9 mouse cellular contexts compared by ENCODE assay signal in the genomic region with DNA sequence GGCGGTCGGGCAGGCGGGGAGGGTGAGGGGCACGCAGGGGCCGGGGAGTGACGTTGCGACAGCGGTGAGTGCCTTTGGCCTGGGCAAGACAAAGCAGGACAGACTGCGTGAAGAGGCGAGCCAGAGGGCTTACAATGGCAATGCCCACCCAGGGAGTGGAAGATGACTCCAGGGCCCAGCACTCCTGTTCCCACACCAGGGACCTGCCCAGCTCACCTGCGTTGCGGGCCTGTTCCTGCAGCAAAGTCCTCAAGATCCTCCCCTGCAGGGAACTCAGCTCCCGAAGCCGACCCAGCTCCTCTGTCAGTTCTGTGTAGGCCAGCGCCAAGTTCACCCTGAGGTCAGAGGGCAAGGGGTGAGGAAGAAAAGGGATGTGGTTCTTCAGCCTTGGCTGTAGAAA. TPM values are rescaled to one million over a fixed set of nuclear protein-coding genes. Genes with fewer than 3 reads are reported as not detected.
DNase-seq lines count a peak whose midpoint lies in the region; ATAC-seq lines count a peak whose summit lies in the region.
"Had no signal": no experiment of that assay in that cellular context is flagged by ENCODE, and none has a peak within 500 bp of the region (broad histone marks: within the 10 kb centered on the region; RNA-seq: fewer than 3 reads in every experiment).

No protein-coding gene starts in this region.

- H3K4me3 ChIP-seq in heart, embryonic 13.5 days: peak overlapping the region; percentile 55
- H3K4me3 ChIP-seq in embryonic facial prominence, embryonic 11.5 days (ENCODE audit: low read depth, low read length): peak overlapping the region; percentile 35
- H3K4me3 ChIP-seq in hindbrain, embryonic 15.5 days: peak overlapping the region; percentile 34
- peak overlapping the region; percentile 43 for H3K4me3 ChIP-seq in midbrain, embryonic 13.5 days (replicated peaks)

- no peak for ATAC-seq in heart, embryonic 13.5 days (ENCODE audit: extremely low read depth, insufficient number of reproducible peaks, low FRiP score, low TSS enrichment)
- ATAC-seq in embryonic facial prominence, embryonic 11.5 days (replicated peaks; ENCODE audit: insufficient number of reproducible peaks, low FRiP score, low TSS enrichment, low read depth): 0 out of 2 replicates have a peak, but pooled peaks have one; percentile 12
- no peak for ATAC-seq in hindbrain, embryonic 15.5 days (ENCODE audit: low FRiP score, low read depth)
- peak; percentile 5; the same call in 1 of the 2 replicates for ATAC-seq in midbrain, embryonic 13.5 days

- 17% methylated on average over 15 of the region's 15 CpGs for WGBS in heart, embryonic 13.5 days
- 12% methylated on average over 10 of the region's 15 CpGs for WGBS in embryonic facial prominence, embryonic 11.5 days
- 10% methylated on average over 15 of the region's 15 CpGs for WGBS in hindbrain, embryonic 15.5 days
- 7% methylated on average over 13 of the region's 15 CpGs for WGBS in midbrain, embryonic 13.5 days

- H3K4me1 ChIP-seq in heart, embryonic 13.5 days: peaks cover 15% of the 10 kb centered on the region
- H3K4me1 ChIP-seq in embryonic facial prominence, embryonic 11.5 days (ENCODE audit: control insufficient read depth, insufficient read depth, low read length): peaks cover 11% of the 10 kb centered on the region
- peaks cover 23% of the 10 kb centered on the region for H3K4me1 ChIP-seq in hindbrain, embryonic 15.5 days (replicated peaks)
- H3K4me1 ChIP-seq in midbrain, embryonic 13.5 days (replicated peaks): peaks cover 29% of the 10 kb centered on the region

- intact Hi-C loops in heart, postnatal 14 days (cut with DNase I): no loop called here

- peak overlapping the region; percentile 82 for H3K9ac ChIP-seq in heart, embryonic 13.5 days
- H3K9ac ChIP-seq in embryonic facial prominence, embryonic 11.5 days (replicated peaks; ENCODE audit: low read length): peak overlapping the region; percentile 47
- H3K9ac ChIP-seq in hindbrain, embryonic 15.5 days: peak overlapping the region; percentile 50
- peak overlapping the region; percentile 77 for H3K9ac ChIP-seq in midbrain, embryonic 13.5 days (replicated peaks)

- no peak for DNase-seq in heart, postnatal 14 days
- DNase-seq in embryonic facial prominence, embryonic 11.5 days (ENCODE audit: low spot score): no peak
- no peak for DNase-seq in thymus, postnatal 4 days
- DNase-seq in retina, postnatal 1 day: no peak
- no peak for DNase-seq in layer of hippocampus, postnatal 10 days (ENCODE audit: low spot score in 2 of 2)

- peaks cover 33% of the 10 kb centered on the region for H3K36me3 ChIP-seq in heart, embryonic 13.5 days
- H3K36me3 ChIP-seq in embryonic facial prominence, embryonic 11.5 days (replicated peaks; ENCODE audit: control insufficient read depth, insufficient read depth, low read depth, low read length): no peaks in the 10 kb centered on the region
- peaks cover 6% of the 10 kb centered on the region; the same call in 1 of the 2 replicates for H3K36me3 ChIP-seq in hindbrain, embryonic 15.5 days
- peaks cover 27% of the 10 kb centered on the region for H3K36me3 ChIP-seq in midbrain, embryonic 13.5 days

- H3K27ac ChIP-seq in heart, embryonic 13.5 days (replicated peaks): no peak overlapping the region
- H3K27ac ChIP-seq in embryonic facial prominence, embryonic 11.5 days (replicated peaks; ENCODE audit: low read depth, low read length): no peak overlapping the region
- peak overlapping the region; percentile 77 for H3K27ac ChIP-seq in hindbrain, embryonic 15.5 days (replicated peaks)
- H3K27ac ChIP-seq in midbrain, embryonic 13.5 days: peak overlapping the region; percentile 78

- no peaks in the 10 kb centered on the region for H3K9me3 ChIP-seq in heart, embryonic 13.5 days
- H3K9me3 ChIP-seq in embryonic facial prominence, embryonic 11.5 days (replicated peaks; ENCODE audit: control insufficient read depth, low read length): no peaks in the 10 kb centered on the region
- no peaks in the 10 kb centered on the region for H3K9me3 ChIP-seq in hindbrain, embryonic 15.5 days
- no peaks in the 10 kb centered on the region for H3K9me3 ChIP-seq in midbrain, embryonic 13.5 days

- peaks cover 80% of the 10 kb centered on the region for H3K27me3 ChIP-seq in heart, embryonic 13.5 days (replicated peaks)
- H3K27me3 ChIP-seq in embryonic facial prominence, embryonic 11.5 days (ENCODE audit: control insufficient read depth, insufficient read depth, low read length): peaks cover 19% of the 10 kb centered on the region
- H3K27me3 ChIP-seq in hindbrain, embryonic 15.5 days: no peaks in the 10 kb centered on the region
- H3K27me3 ChIP-seq in midbrain, embryonic 13.5 days: peaks cover 49% of the 10 kb centered on the region
- H3K27me3 ChIP-seq: CH12.LX had no signal

- peak overlapping the region; percentile 86 for H3K4me2 ChIP-seq in heart, embryonic 13.5 days
- peak overlapping the region; percentile 83 for H3K4me2 ChIP-seq in embryonic facial prominence, embryonic 11.5 days (ENCODE audit: low read depth, low read length)
- H3K4me2 ChIP-seq in hindbrain, embryonic 15.5 days: peak overlapping the region; percentile 68
- peak overlapping the region; percentile 81 for H3K4me2 ChIP-seq in midbrain, embryonic 13.5 days (replicated peaks)

RNA-seq across cellular contexts. Expression of a gene that starts 12.0 kb away (rescaled TPM):
- polyA plus RNA-seq in heart, embryonic 13.5 days (2015; fragmentation: Nextera tagmentation; extraction: Ambion mirVana): 5.5 and 6.6 TPM in 2 replicates
- 10 to 100 TPM; 13.4 to 15.8 TPM for total RNA-seq in heart, postnatal 14 days (2021)
- polyA plus RNA-seq in embryonic facial prominence, embryonic 11.5 days (2014; fragmentation: Nextera tagmentation; extraction: Ambion mirVana): 3.3 and 4.8 TPM in 2 replicates
- 10.3 and 11.1 TPM in 2 replicates for polyA plus RNA-seq in hindbrain, embryonic 15.5 days (2015; fragmentation: Nextera tagmentation; extraction: Ambion mirVana)
- 5.6 and 6.7 TPM in 2 replicates for polyA plus RNA-seq in midbrain, embryonic 13.5 days (2015; fragmentation: Nextera tagmentation; extraction: Ambion mirVana)
- 10 to 100 TPM; 54.4 to 60.4 TPM for total RNA-seq in layer of hippocampus, postnatal 10 days (2021)

RNA-seq across cellular contexts. Expression of a gene that starts 24.1 kb away (rescaled TPM):
- polyA plus RNA-seq in heart, embryonic 13.5 days (2015; fragmentation: Nextera tagmentation; extraction: Ambion mirVana): not detected in 2 replicates
- total RNA-seq in heart, postnatal 14 days (2021): under 1 TPM in 1 of 2 experiments, not detected in 1; 0.12 TPM
- polyA plus RNA-seq in embryonic facial prominence, embryonic 11.5 days (2014; fragmentation: Nextera tagmentation; extraction: Ambion mirVana): not detected in 2 replicates
- polyA plus RNA-seq in hindbrain, embryonic 15.5 days (2015; fragmentation: Nextera tagmentation; extraction: Ambion mirVana): 0.13 TPM in 1 of 2 replicates, not detected in the other
- polyA plus RNA-seq in midbrain, embryonic 13.5 days (2015; fragmentation: Nextera tagmentation; extraction: Ambion mirVana): 0.08 and 0.16 TPM in 2 replicates
- total RNA-seq in layer of hippocampus, postnatal 10 days (2021): under 1 TPM; 0.18 TPM

RNA-seq across cellular contexts. Expression of a gene that starts 48.4 kb away (rescaled TPM):
- polyA plus RNA-seq in heart, embryonic 13.5 days (2015; fragmentation: Nextera tagmentation; extraction: Ambion mirVana): 34.0 and 35.2 TPM in 2 replicates
- total RNA-seq in heart, postnatal 14 days (2021): 10 to 100 TPM; 86.3 to 94.8 TPM
- 98.7 and 103 TPM in 2 replicates for polyA plus RNA-seq in embryonic facial prominence, embryonic 11.5 days (2014; fragmentation: Nextera tagmentation; extraction: Ambion mirVana)
- 31.8 and 33.9 TPM in 2 replicates for polyA plus RNA-seq in hindbrain, embryonic 15.5 days (2015; fragmentation: Nextera tagmentation; extraction: Ambion mirVana)
- 43.0 and 47.3 TPM in 2 replicates for polyA plus RNA-seq in midbrain, embryonic 13.5 days (2015; fragmentation: Nextera tagmentation; extraction: Ambion mirVana)
- 100 to 1,000 TPM; 125 to 136 TPM for total RNA-seq in layer of hippocampus, postnatal 10 days (2021)

Comparison
In these comparisons a context has a peak if more than half of its experiments do, and no peak if none do; other contexts are left out.
1. ATAC-seq: peak in embryonic facial prominence, embryonic 11.5 days (single experiment) and midbrain, embryonic 13.5 days (single experiment); none in heart, embryonic 13.5 days (single experiment) and hindbrain, embryonic 15.5 days (single experiment).
2. H3K27ac ChIP-seq: peak in hindbrain, embryonic 15.5 days (single experiment) and midbrain, embryonic 13.5 days (single experiment); none in heart, embryonic 13.5 days (single experiment) and embryonic facial prominence, embryonic 11.5 days (single experiment).
3. Peak in every context shown above with its lines, with median percentiles within 50 percentile points of each other: H3K4me2 ChIP-seq, H3K4me3 ChIP-seq and H3K9ac ChIP-seq.